Mouse (Mus musculus) small intestine, adult 2 months (tissue): ENCODE data around the gene Mrfap1. TPM values are rescaled to one million over a fixed set of nuclear protein-coding genes. Genes with fewer than 3 reads are reported as not detected.

ENCODE experiments used
- H3K27ac ChIP-seq: fragments of 200-500 bp; 2 replicates; pipeline ENCODE4 v1.5.1; 2012; ENCODE audit warnings: low read depth, low read length, control low read depth, inconsistent platforms; ENCODE audit not compliant: insufficient read depth
- H3K27me3 ChIP-seq: fragments of 200-500 bp; 2 replicates; pipeline ENCODE4 v1.6.1; 2012; ENCODE audit warnings: mild to moderate bottlenecking, moderate library complexity, low read length, inconsistent platforms; ENCODE audit not compliant: control insufficient read depth, insufficient read depth
- H3K36me3 ChIP-seq: fragments of 200-500 bp; 2 replicates; pipeline ENCODE4 v1.6.1; 2012; ENCODE audit warnings: mild to moderate bottlenecking, low read length, control low read depth, inconsistent platforms; ENCODE audit not compliant: control insufficient read depth, insufficient read depth
- H3K4me1 ChIP-seq: fragments of 200-500 bp; 2 replicates; pipeline ENCODE4 v1.6.1; 2012; ENCODE audit warnings: low read length, inconsistent platforms, mixed read lengths; ENCODE audit not compliant: control insufficient read depth, insufficient read depth, insufficient read length
- H3K4me3 ChIP-seq: fragments of 200-500 bp; 2 replicates; pipeline ENCODE4 v1.5.1; 2012; ENCODE audit warnings: low read depth, mild to moderate bottlenecking, control low read depth, inconsistent platforms, low read length, moderate library complexity
- CTCF ChIP-seq: fragments of 200-500 bp; IDR thresholded peaks from 2 replicates; pipeline ENCODE4 v1.5.1; 2012; ENCODE audit warnings: low read depth, mild to moderate bottlenecking, control low read depth, inconsistent platforms, low read length, moderate library complexity, mixed read lengths; ENCODE audit not compliant: insufficient replicate concordance, insufficient read length; ENCODE audit errors: extremely low read depth
- POLR2A ChIP-seq: fragments of 200-500 bp; IDR thresholded peaks from 2 replicates; pipeline ENCODE4 v1.6.1; 2012; ENCODE audit warnings: low read depth, mild to moderate bottlenecking, control low read depth, inconsistent platforms, low read length, moderate library complexity
- WGBS: fragments of 180-500 bp; shearing (Covaris S2); methylation state at CpG from one replicate; pipeline ENCODE4 v1.1.7; 2018; 5-methylcytosine and 5-hydroxymethylcytosine counted together
- polyA plus RNA-seq: library from polyadenylated mRNA; depleted of rRNA; stranded (reverse); fragments of >200 nt; gene quantifications from 2 replicates; pipeline ENCODE4 v1.2.3, GENCODE M21; 2012

Mrfap1 gene
- polyA plus RNA-seq, 1 experiment, result 132 TPM

DNA sequence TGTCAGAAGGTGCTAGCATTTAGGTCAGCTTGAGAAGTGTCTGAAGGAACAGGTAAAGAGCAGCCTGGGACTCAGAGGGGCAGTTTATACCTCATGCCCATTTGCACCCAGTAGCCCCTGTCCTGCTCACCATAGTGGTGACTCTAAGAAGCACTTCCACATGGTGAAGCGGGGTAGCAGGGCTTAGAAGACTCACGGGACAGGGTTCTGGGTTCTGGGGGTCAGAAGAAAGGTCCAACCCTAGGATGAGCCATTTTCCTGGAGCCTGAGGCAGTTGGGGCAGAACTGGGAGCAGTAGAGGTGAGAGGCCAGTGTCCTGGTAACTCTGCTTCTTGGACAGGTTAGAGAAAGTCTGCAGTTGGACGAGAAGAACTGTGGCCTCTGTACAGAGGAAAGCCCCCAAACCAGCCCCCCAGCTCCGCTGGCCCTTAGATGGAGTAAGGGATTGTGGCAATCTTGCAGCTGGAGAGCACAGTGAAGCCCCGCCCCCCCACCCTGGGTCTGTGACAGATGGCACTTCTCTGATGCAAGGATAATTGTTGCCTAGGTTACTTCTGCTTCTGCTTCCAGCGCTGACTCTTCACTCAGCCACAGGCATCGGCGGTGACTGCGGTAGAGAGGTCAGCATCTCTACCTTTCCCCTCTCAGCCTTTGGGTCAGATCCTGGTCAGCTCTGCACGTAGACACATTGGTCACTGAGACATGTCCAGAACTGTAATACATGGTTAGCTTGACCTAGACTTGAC is 29.4 kb downstream of the Mrfap1 start:
- Histone ChIP-seq H3K36me3 (no peaks in the 10 kb centered on the region), H3K4me1 (no peaks in the 10 kb centered on the region), H3K27me3 (no peaks in the 10 kb centered on the region; the same call in 1 of the 2 replicates), H3K27ac (no peak overlapping the region), H3K4me3 (no peak overlapping the region)
- TF ChIP-seq POLR2A (no peak), CTCF (no peak)
- 38% methylated on average over 10 of the region's 10 CpGs for WGBS

DNA sequence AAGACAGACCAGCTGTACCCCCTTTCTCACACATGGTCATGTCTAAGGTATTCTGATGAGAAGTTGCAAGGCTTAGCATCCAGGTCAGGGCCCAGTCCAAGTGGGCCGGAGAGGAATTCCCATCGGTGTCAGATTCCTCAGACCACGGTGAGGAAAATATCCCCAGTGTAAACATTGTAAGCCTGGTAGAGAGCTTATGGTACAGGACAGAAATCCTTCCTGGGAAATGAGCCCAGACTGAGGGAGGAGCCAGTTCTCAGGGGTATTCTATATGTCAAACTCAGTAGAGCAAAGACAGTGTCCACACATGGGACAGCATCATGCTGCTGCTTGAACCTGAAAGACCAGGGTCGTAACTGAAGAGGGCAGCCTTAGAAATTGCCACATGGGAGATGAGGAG is 36.7 kb downstream of the Mrfap1 start:
- Histone ChIP-seq H3K4me3 (no peak overlapping the region), H3K4me1 (no peaks in the 10 kb centered on the region), H3K27me3 (0 out of 2 replicates have a peak, but pooled peaks cover 3% of the 10 kb centered on the region), H3K27ac (no peak overlapping the region), H3K36me3 (no peaks in the 10 kb centered on the region)
- 62% methylated on average over 4 of the region's 4 CpGs for WGBS
- TF ChIP-seq POLR2A, result no peak
- no peak for TF ChIP-seq CTCF

DNA sequence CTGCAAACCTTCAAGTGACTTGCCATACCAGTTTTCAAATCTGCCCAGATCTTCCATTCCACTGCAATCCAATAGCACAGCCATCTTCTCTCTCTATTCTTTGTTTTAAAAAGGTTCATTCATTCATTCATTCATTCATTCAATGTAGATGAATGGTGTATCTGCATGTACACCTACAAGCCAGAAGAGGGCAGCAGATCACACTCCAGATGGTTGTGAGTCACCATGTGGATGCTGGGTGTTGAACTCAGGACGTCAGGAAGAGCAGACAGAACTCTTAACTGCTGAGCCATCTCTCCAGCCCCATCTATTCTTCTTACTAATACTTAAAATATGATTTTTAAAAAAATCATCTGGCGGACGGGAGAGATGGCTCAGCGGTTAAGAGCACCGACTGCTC is 39.5 kb downstream of the Mrfap1 start:
- H3K27ac ChIP-seq, result no peak overlapping the region
- no peaks in the 10 kb centered on the region for H3K36me3 ChIP-seq
- H3K27me3 ChIP-seq, result 0 out of 2 replicates have a peak, but pooled peaks cover 3% of the 10 kb centered on the region
- no peaks in the 10 kb centered on the region for H3K4me1 ChIP-seq
- H3K4me3 ChIP-seq, result no peak overlapping the region
- WGBS, result 71% methylated on average over 5 of the region's 5 CpGs
- TF ChIP-seq POLR2A (no peak), CTCF (peak; percentile 45; the same call in 1 of the 2 replicates)

DNA sequence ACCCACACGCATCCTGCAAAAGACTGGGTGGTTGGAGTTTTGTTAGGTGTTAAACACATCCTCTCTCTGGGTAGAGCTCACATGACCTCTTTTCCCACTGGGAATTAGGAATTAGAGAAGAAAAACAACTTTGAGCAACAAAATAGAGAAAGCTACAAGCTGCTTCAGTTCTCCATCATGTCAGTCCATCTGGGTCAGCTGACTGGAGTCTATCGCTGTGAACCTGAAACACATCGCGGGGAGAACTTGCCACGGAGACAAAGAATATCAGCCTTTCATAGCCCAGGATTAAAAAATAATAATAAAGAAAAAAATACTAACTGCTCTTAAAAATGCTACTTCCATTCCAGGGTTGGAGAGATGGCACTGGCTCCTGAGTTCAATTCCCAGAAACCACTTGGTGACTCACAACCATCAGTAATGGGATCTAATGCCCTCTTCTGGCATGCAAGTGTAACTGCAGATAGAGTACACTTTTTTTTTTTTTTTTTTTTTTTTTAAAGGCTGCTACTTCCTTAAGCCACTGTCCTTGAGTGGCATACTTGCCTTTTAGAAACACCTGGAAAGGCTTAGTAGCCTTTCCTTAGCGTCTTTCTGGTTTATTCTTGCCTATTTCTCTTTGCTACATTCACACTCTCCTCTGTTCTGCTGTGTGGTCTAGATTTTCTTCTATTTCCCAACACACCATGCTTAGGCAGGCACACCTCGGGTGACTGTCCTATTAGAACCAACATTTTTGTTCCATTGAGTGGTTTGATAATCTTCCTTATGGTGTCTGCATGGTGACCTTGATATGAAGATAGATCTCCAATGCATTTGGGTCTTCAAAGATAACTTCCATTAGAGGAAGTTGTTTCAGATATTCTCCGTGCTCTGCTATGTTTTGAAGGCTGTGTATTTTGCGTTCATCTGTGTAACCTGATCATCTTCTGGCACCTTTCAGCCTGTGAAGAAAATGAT is 46.2 kb downstream of the Mrfap1 start:
- Histone ChIP-seq H3K4me3 (no peak overlapping the region), H3K27me3 (no peaks in the 10 kb centered on the region), H3K36me3 (no peaks in the 10 kb centered on the region), H3K27ac (no peak overlapping the region), H3K4me1 (no peaks in the 10 kb centered on the region; the same call in 1 of the 2 replicates)
- WGBS, result 76% methylated on average over 9 of the region's 9 CpGs
- TF ChIP-seq POLR2A (no peak), CTCF (no peak)

DNA sequence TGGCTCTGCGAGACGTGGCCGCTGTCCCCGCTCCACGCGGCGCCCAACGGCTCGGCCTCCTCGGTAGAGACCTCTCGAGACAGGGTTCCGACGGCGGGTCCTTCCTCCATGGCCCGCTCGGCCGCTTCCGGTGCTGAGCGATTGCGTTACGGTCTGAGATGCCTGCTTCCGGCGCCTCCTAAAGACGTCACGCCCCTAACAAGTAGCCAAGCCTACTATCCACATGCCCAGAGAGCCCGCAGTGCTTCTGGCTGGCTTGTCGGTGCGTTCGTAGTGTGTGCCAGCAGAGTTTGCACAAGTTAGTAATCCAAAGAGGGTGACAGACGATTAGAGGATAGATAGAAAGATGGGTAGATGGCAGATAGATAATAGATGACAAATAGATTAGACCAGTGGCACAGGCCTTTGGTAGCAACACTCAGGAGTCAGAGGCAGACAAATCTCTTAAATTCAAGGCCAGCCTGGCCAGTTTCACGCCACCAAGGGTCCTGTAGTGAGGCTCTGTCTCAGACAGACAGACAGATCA is 48.0 kb downstream of the Mrfap1 start, which contains the start of gene Bloc1s4:
Bloc1s4 (minus strand) TSS at position 115 of the 526 bp plus-strand sequence.
- H3K27ac ChIP-seq, result no peak within 1 kb of the TSS
- WGBS, result 2% methylated on average over 31 of the region's 31 CpGs
- TF ChIP-seq POLR2A (peak; percentile 68; the same call in 1 of the 2 replicates), CTCF (no peak)
- no peaks in the 10 kb centered on the region for H3K27me3 ChIP-seq
- no peaks in the 10 kb centered on the region; the same call in 1 of the 2 replicates for H3K4me1 ChIP-seq
- H3K4me3 ChIP-seq, result peak within 1 kb of the TSS; percentile 73
- no peaks in the 10 kb centered on the region for H3K36me3 ChIP-seq

DNA sequence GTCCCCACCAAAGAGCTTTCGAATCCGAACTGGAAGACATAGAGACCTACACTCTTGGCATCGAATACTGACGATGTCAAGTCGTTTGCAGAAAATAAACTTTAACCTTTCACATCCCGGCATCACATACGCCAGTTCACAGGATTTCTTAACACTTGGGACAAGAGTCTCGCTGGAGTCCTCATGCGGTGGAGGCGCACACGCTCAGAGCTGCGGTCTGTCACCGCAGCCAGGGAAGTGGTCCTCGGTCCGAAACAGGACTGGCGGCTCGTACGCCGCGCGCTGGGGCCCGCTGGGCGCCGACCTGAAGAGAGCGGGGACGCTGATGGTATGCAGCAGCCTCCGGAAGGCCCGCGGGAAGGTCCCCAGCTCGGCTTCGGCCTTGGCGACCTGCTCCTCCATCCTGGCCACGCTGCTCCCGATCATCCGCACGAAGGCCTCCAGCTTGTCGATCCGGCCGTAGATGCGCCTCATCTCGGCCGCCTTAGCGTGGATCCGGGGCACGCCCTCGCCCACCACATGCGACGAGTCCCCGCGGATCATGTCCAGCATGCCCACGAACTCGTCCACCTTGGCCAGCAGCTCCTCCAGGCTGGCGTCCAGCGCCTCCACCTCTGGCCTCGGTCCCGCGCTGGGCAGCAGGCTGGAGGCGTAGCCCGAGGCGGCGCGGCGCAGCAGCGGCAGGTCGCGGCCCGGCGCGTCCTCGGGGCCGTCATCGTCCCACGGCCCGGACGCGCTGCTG is 48.6 kb downstream of the Mrfap1 start:
- Histone ChIP-seq H3K27me3 (no peaks in the 10 kb centered on the region), H3K4me3 (peak overlapping the region; percentile 73), H3K36me3 (no peaks in the 10 kb centered on the region), H3K4me1 (no peaks in the 10 kb centered on the region; the same call in 1 of the 2 replicates), H3K27ac (no peak overlapping the region)
- WGBS, result 1% methylated on average over 76 of the region's 76 CpGs
- TF ChIP-seq POLR2A (no peak), CTCF (no peak)
